Mouse (Mus musculus): ENCODE measurements around the gene Tmem56.

- TF ChIP-seq POLR2A (IDR thresholded peaks at IDR 0.05; ENCODE audit: extremely low read depth, insufficient read depth, low read length) (no peak), CTCF (IDR thresholded peaks at IDR 0.05; ENCODE audit: low read depth, low read length) (no peak)
Measured at GRCm38 (mm10) chr3:121261251-121261650, 21.6 kb downstream of the Tmem56 start.
